Mouse (Mus musculus) neutrophil, adult 83 days (primary cell): ENCODE results near the gene Psapl1. TPM values are rescaled to one million over a fixed set of nuclear protein-coding genes. Genes with fewer than 3 reads are reported as not detected.

Experiments
- total RNA-seq, 2 experiments: library from RNA; stranded (reverse); gene quantifications; one replicate each; pipeline ENCODE4 v1.2.4; 2023

The Psapl1 gene
- not detected for total RNA-seq

DNA sequence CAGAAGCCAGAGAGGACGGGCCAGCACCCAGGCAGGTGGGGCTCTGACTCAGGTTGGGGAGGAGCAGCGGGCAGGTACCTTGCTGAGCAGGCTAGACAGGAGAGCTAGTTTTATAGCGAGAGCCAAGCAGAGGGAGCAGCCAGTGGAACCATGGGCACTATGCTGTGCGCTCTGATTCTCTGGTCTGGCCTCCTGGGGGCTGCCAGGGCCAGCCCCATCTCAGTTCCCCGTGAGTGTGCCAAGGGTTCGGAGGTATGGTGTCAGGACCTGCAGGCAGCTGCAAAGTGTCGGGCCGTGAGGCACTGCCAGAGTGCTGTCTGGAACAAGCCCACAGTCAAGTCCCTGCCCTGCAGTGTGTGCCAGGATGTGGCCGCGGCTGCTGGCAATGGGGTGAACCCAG lies at the start of gene Psapl1:
TSS of gene Psapl1 (plus strand) at position 106 of the 400 bp plus-strand sequence.

Other genes with a start within 250 kb of the Psapl1 start
- under 1 TPM in 1 of 2 experiments, not detected in 1; 0.71 TPM for gene Sorcs2, start 194.1 kb downstream of the Psapl1 start, total RNA-seq